Mouse (Mus musculus) kidney, postnatal 10 days (tissue): ENCODE measurements around the gene Fut2.
A peak's percentile ranks its signal among the peaks of the same experiment; 100 is the strongest.
"Not testable (repeated sequence)": the region's sequence is repeated elsewhere in the genome, so short reads cannot be mapped to it uniquely, and the experiment has no call there.

Experiments used
- DNase-seq: peaks from one replicate; pipeline ENCODE4 v3.0.0; 2021; ENCODE audit warnings: mixed read lengths

The Fut2 gene

GRCm38 (mm10) chr7:45667761-45668160 lies 1.6 kb upstream of the Fut2 start:
- DNase-seq: no peak

GRCm38 (mm10) chr7:45665303-45666138 lies 673 bp downstream of the Fut2 start:
- DNase-seq: no peak

DNA sequence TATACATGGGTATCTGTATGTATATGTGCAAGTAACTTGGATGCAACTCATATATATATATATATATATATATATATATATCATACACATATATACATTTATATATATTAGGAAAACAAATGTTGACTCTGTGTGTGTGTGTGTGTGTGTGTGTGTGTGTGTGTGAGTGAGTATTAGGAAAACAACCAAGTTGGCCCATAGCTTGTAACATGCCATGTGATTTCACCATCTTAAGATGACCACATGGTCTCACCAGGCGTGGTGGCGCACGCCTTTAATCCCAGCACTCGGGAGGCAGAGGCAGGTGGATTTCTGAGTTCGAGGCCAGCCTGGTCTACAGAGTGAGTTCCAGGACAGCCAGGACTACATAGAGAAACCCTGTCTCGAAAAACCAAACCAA lies 4.5 kb downstream of the Fut2 start:
- DNase-seq: not testable (repeated sequence)

- DNase-seq: no peak
These were observed 5.3 kb downstream of the Fut2 start for GRCm38 (mm10) chr7:45660746-45661478.

- no peak for DNase-seq
These were observed 11.7 kb downstream of the Fut2 start for GRCm38 (mm10) chr7:45654424-45655047.

DNA sequence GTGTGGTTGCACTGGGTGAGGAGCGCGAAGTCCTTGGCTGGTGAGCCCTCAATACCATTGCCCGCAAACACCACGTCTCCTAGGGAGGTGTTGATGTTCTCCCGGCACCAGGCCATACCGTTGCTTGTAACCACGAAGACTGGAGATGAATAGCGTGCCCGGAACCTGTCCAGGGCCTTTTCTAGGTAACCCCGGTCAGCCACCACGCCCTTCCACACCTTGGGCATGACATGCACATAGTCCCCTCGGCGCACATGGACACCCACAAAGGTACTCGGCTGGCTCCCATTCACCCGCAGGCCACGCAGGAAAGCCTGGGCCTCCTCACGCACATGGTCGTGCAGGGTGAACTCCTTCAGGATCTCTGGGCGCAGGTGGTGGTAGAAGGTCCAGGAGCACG lies 15.7 kb downstream of the Fut2 start:
- not testable (repeated sequence) for DNase-seq

DNA sequence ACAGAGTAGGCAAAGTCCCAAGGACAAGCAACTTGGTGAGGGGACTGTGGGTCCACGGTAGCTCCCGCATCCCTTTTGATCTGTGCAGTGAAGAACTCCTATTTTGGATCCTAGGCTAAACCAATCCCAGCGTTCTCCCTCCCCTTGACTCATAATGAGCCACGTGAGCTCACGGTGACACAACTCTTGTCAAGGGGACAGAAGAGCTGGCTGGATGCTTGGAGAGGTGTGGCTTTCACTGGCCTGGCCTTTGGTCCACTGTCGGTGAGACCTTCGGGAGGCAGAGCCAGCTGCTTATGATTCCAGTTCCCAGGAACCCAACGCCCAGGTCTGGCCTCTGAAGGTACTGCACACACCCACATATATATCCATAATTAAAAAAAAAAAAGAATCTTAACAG lies 16.8 kb downstream of the Fut2 start:
- DNase-seq: no peak

DNA sequence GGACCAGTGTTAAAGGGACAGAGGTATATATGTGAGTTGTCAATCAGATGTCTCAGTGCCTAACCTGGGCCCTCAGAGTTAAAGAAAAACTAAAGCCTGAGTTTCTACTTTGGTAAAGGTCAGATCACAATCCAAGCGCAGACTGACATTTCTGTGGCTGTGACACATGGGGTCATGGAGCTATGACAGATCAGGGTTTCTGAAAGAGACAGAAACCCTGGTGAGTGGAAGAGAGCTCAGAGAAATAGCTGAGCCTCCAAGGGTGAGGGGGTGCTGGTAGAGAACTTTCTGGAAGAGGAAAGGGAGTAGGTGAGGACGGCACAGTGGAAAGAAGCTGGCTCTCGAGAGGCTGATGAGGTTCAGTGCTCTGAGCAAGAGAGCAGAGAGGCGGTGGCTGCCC lies 19.5 kb downstream of the Fut2 start:
- DNase-seq: no peak

DNA sequence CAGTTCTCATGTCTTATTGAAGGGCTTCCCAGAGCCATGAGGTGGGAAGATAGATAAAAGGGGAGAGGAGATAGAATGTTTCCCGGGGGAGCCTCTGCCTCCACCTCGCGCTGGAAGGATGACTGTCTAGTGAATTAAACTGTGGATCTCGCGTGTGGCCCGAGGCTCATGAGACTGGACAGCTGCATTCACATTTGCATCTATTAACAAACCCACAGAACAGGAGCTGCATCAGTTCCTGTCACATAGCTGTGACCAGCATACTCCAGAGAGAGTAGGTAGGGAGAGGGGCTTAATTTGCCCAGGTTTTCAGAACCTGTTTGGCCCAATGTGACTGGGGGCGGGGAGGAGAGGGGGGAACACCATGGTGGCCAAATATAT lies 20.6 kb downstream of the Fut2 start:
- DNase-seq: no peak

- DNase-seq: no peak
These were observed 21.2 kb downstream of the Fut2 start for GRCm38 (mm10) chr7:45644872-45645590.

GRCm38 (mm10) chr7:45644183-45644582 lies 22.0 kb downstream of the Fut2 start:
- peak; percentile 66 for DNase-seq

DNA sequence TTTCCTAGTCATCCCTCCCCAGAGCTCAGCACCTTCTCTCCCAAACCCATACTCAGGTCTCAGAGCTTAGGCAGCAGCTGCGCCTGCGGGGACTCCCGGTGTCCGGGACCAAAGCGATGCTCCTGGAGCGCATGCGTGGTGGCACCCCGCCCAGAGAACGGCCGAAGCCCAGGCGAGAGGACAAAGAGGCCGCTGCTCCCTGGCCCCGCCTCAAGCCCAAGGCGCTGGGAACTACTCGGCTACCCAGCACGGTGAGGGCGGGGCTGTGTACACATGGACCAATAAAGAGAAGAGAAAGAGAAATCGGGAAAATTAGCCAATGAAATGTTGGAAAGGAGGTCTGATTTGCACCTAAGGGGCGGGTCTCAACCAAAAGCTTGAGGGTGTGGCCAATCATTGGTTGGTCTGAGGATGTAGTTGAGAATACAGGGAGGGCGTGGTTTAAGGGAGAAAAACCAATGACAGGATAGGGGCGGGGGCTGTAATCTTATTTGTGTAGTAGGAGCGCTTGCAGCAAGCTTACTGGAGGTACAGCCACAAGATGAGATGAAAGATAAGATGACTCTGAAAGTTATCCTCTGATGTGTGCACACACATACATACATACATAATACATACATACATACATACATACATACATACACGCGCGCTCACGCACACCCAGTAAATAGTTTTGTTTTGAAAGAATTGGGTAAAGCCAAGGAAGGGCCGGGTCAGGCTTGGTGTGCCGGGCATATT lies 22.6 kb downstream of the Fut2 start:
- peak; percentile 97 for DNase-seq

GRCm38 (mm10) chr7:45642503-45643255 lies 23.5 kb downstream of the Fut2 start:
- no peak for DNase-seq

DNA sequence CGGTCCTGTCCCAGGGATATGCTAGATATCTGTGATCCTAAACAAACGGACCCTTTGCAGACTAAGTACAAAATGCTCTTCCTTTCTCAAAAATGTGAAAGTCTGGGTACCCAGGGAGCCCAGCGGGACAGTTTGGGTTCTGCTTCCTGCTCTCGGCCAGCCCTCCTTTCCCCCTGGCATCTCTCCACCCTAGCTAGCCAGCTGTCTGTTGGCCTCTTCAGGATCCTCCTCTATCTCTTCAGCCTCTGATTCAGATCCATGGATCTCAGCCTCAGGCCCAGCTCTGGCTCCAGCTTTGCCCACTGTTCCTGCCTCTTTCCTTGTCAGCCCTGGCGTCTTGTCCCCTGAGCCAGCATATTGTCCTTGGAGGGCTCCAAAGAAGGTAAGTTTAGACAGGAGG lies 24.1 kb downstream of the Fut2 start:
- no peak for DNase-seq

- DNase-seq: peak; percentile 54
These were observed 24.7 kb downstream of the Fut2 start for GRCm38 (mm10) chr7:45641391-45642040.

GRCm38 (mm10) chr7:45640191-45640957 lies 25.8 kb downstream of the Fut2 start:
- no peak for DNase-seq

- peak; percentile 50 for DNase-seq
These were observed 26.6 kb downstream of the Fut2 start, which contains the start of gene Mamstr for GRCm38 (mm10) chr7:45639561-45640027. Gene Mamstr, plus strand, starts transcription at chr7:45639977.

DNA sequence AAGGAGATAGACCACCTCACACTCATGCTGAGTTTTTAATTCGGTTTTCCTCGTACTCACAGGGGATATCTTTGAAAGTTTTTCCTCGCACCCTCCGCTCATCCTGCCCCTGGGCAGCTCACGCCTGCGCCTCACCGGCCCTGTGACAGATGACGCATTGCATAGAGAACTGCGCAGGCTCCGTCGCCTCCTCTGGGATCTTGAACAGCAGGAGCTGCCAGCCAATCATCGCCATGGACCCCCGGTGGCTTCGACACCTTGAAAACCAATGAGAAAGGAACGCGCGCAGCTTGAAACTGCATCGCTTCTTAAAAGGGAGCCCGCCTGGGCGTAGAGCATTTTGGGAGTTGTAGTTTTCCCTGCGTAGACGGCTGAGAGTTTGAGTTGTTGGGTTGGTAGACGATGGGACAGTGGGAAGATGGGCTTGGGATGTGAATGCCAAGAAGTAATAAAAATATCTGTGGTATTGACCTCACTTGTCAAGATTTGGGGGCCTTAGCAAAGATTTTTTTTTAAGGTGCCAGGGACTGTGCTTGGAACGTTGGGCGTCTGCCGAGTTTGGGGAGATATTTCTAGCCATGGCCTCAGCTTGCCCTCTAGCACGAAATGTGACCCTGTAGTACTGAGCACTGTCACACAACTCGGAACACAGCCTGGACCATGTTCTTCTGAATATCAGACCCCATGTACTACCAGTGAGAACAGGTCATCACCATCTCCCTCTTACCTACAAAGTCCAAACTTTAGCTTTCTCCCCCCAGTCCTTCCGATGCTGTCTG lies 27.4 kb downstream of the Fut2 start:
- DNase-seq: peak; percentile 95

DNA sequence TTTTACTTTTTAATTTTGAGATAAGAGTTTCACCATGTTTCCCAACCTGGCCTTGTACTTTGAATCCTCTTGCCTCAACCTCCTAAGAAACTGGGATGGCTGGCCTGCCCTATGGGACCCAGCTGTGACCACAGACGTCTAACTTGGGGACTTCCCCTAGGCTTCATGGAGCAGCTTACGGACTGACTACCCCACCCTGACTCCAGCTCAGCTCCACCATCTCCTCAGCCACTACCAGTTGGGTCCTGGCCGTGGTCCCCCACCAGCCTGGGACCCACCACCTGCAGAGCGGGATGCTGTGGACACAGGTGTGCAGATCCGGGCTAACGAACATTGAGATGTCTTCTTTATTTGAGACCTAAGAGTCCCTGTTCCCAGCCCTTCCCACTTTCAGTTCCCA lies 28.5 kb downstream of the Fut2 start:
- no peak for DNase-seq
